Mouse (Mus musculus): ENCODE data around the gene Tmem233. TPM values are rescaled to one million over a fixed set of nuclear protein-coding genes. Genes with fewer than 3 reads are reported as not detected.

The Tmem233 gene
- polyA plus RNA-seq, 1 experiment = not detected

DNA sequence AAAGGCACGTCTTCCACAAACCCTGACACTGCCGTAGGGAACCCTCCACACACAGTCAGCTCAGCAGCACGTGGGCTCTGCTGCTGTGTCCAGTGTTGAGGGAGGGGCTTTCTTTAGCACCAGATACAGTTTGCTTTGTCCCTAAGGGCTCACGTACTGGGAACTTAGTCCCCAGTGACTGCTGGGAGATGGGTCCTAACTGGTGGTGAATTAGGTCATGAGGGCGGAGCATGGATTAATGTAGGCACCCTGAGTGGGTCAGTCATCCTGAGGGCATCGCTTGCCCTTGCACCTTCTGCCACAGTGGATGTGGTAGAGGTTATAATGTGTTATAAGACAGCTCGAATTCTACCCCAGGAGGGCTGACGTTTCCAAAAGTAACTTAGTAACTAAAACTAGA lies 65.7 kb downstream of the Tmem233 start:
- TF ChIP-seq CTCF (IDR thresholded peaks at IDR 0.05; ENCODE audit: borderline replicate concordance, extremely low read depth, insufficient read depth, insufficient read length) (no peak), POLR2A (IDR thresholded peaks at IDR 0.05; ENCODE audit: borderline replicate concordance, extremely low read depth, insufficient read depth, insufficient read length, poor library complexity, severe bottlenecking) (no peak)
- no peak for DNase-seq (ENCODE audit: low read depth)

DNA sequence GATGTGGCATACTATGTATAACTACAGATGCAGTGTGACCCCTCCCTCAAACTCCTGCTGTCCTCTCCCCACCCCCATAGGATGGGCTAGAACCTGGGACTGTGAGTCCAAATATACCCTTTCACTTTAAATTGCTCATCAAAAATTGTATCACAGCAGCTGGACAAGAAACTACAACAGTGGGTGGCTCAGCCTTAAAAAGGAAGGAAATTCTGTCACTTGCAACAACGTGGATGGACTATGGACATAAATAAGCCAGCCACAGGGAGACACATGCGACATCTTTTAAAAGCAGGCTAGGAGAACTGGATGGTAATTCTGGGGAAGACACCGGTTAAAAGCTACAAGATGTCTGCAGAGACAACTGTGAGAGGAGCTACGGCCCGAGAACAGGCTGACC lies 66.5 kb downstream of the Tmem233 start:
- TF ChIP-seq CTCF (IDR thresholded peaks at IDR 0.05; ENCODE audit: borderline replicate concordance, extremely low read depth, insufficient read depth, insufficient read length) = no peak
- TF ChIP-seq POLR2A (IDR thresholded peaks at IDR 0.05; ENCODE audit: borderline replicate concordance, extremely low read depth, insufficient read depth, insufficient read length, poor library complexity, severe bottlenecking) = no peak

DNA sequence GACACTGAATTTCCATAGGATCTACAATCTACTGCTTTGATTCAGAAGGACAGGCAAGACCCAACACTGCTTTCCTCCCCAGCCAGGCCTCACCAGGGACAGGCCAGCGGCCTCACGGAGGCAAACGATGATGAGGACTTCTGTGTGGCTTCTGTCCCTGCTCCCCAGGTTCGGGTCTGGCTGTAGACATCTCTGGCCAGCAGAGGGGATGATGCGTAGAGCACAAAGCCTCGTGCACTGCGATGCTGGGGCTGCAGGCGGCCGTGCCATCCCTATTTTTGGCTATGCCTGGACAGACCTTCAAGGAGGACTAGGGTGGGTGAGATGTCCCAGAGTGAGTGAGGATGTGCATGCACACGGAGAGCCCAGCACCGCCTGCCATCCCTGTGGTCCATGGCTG lies 68.8 kb downstream of the Tmem233 start:
- TF ChIP-seq POLR2A (IDR thresholded peaks at IDR 0.05; ENCODE audit: borderline replicate concordance, extremely low read depth, insufficient read depth, insufficient read length, poor library complexity, severe bottlenecking) = no peak
- no peak for TF ChIP-seq CTCF (IDR thresholded peaks at IDR 0.05; ENCODE audit: borderline replicate concordance, extremely low read depth, insufficient read depth, insufficient read length)
- no peak for DNase-seq (ENCODE audit: low read depth)

More for the DNA sequence above, 66.5 kb downstream of the Tmem233 start:
- DNase-seq (ENCODE audit: low read depth) = no peak

DNA sequence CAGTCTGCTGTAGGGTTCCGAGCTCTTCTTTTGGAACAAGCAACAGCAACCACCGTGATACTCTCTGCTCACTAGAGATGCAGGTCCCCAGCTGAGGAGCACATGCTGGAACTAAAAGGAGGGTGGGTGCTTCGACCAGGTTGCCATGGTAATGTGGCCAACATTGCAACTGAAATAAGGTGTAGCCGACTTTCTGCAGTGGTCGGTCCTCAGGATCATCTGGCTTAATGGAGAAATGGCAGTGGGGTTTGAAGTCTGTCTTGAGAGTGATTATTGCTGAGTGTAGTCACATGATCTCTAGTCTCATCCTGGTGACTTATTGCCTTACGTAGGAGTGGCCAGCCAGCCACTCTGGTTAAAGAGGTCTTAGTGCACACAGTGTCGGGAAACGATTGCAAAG lies 69.2 kb downstream of the Tmem233 start:
- TF ChIP-seq POLR2A (IDR thresholded peaks at IDR 0.05; ENCODE audit: borderline replicate concordance, extremely low read depth, insufficient read depth, insufficient read length, poor library complexity, severe bottlenecking) = no peak
- TF ChIP-seq CTCF (IDR thresholded peaks at IDR 0.05; ENCODE audit: borderline replicate concordance, extremely low read depth, insufficient read depth, insufficient read length) = no peak
- no peak for DNase-seq (ENCODE audit: low read depth)

GRCm38 (mm10) chr5:116012503-116012902 lies 70.5 kb downstream of the Tmem233 start:
- DNase-seq (ENCODE audit: low read depth) = no peak
- no peak for TF ChIP-seq POLR2A (IDR thresholded peaks at IDR 0.05; ENCODE audit: borderline replicate concordance, extremely low read depth, insufficient read depth, insufficient read length, poor library complexity, severe bottlenecking)

DNA sequence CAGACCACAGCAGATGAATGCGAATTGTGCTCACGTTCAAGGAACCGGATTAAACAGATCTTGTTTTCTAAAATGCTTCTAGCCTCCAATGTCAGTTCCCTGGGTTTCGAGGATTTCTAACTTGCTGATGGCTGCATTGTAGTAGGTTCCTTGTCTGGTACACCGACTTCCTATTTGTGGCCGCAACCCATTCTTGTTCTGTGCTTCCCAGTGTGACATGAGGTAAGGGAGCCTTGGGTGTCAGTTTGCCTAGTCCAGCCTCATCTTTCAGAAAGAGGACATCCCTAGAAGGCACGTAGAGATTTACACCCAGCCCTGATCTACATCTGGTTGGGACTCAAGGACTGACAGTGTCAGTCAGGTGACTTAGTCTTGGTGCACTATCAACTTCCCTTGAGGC lies 71.3 kb downstream of the Tmem233 start:
- DNase-seq (ENCODE audit: low read depth) = no peak
- TF ChIP-seq POLR2A (IDR thresholded peaks at IDR 0.05; ENCODE audit: borderline replicate concordance, extremely low read depth, insufficient read depth, insufficient read length, poor library complexity, severe bottlenecking) = no peak
- no peak for TF ChIP-seq CTCF (IDR thresholded peaks at IDR 0.05; ENCODE audit: borderline replicate concordance, extremely low read depth, insufficient read depth, insufficient read length)

GRCm38 (mm10) chr5:116009884-116010627 lies 73.0 kb downstream of the Tmem233 start:
- TF ChIP-seq POLR2A (IDR thresholded peaks at IDR 0.05; ENCODE audit: borderline replicate concordance, extremely low read depth, insufficient read depth, insufficient read length, poor library complexity, severe bottlenecking) (no peak), CTCF (IDR thresholded peaks at IDR 0.05; ENCODE audit: borderline replicate concordance, extremely low read depth, insufficient read depth, insufficient read length) (no peak)
- no peak for DNase-seq (ENCODE audit: low read depth)

GRCm38 (mm10) chr5:116009091-116009851 lies 73.8 kb downstream of the Tmem233 start:
- TF ChIP-seq CTCF (IDR thresholded peaks at IDR 0.05; ENCODE audit: borderline replicate concordance, extremely low read depth, insufficient read depth, insufficient read length) = no peak
- no peak for TF ChIP-seq POLR2A (IDR thresholded peaks at IDR 0.05; ENCODE audit: borderline replicate concordance, extremely low read depth, insufficient read depth, insufficient read length, poor library complexity, severe bottlenecking)
- DNase-seq (ENCODE audit: low read depth) = no peak

GRCm38 (mm10) chr5:116007723-116008122 lies 75.3 kb downstream of the Tmem233 start:
- DNase-seq (ENCODE audit: low read depth) = no peak
- TF ChIP-seq CTCF (IDR thresholded peaks at IDR 0.05; ENCODE audit: borderline replicate concordance, extremely low read depth, insufficient read depth, insufficient read length) (no peak), POLR2A (IDR thresholded peaks at IDR 0.05; ENCODE audit: borderline replicate concordance, extremely low read depth, insufficient read depth, insufficient read length, poor library complexity, severe bottlenecking) (no peak)

- no peak for TF ChIP-seq CTCF (IDR thresholded peaks at IDR 0.05; ENCODE audit: borderline replicate concordance, extremely low read depth, insufficient read depth, insufficient read length)
- TF ChIP-seq POLR2A (IDR thresholded peaks at IDR 0.05; ENCODE audit: borderline replicate concordance, extremely low read depth, insufficient read depth, insufficient read length, poor library complexity, severe bottlenecking) = no peak
- no peak for DNase-seq (ENCODE audit: low read depth)
These were observed 76.5 kb downstream of the Tmem233 start for GRCm38 (mm10) chr5:116006324-116007099.

- no peak for TF ChIP-seq CTCF (IDR thresholded peaks at IDR 0.05; ENCODE audit: borderline replicate concordance, extremely low read depth, insufficient read depth, insufficient read length)
- no peak for TF ChIP-seq POLR2A (IDR thresholded peaks at IDR 0.05; ENCODE audit: borderline replicate concordance, extremely low read depth, insufficient read depth, insufficient read length, poor library complexity, severe bottlenecking)
- DNase-seq (ENCODE audit: low read depth) = no peak
These were observed 78.8 kb downstream of the Tmem233 start for GRCm38 (mm10) chr5:116004271-116004670.

Data from brain, embryonic 14.5 days (tissue).